Mouse (Mus musculus) lung, adult 18-20 months (tissue): ENCODE data around the gene Orai1.

Experiments
- DNase-seq, 2 experiments: peaks; one replicate each; pipeline ENCODE4 v3.0.0; 2022; ENCODE audit warnings: mixed read lengths in 2 of 2

The Orai1 gene

DNA sequence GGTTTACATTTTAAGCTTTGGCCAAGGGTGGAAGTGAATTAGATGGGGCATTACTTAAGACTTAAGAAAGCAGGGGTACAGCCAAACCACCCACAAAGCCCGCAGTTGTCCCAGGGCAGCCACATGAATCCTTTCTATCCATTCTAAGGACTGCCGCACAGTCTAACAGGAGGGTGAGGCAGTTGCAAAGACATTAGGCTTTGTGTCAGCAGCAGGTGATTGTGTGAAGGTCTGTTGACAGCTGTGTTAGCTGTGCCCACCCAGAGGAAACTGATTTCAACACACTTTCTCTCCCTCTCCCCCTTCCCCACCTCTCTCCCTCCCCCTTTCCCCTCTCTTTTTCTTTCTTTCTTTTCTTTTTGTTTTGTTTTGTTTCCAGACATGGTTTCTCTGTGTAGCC, 53.8 kb downstream of the Orai1 start:
- no peak for DNase-seq

DNA sequence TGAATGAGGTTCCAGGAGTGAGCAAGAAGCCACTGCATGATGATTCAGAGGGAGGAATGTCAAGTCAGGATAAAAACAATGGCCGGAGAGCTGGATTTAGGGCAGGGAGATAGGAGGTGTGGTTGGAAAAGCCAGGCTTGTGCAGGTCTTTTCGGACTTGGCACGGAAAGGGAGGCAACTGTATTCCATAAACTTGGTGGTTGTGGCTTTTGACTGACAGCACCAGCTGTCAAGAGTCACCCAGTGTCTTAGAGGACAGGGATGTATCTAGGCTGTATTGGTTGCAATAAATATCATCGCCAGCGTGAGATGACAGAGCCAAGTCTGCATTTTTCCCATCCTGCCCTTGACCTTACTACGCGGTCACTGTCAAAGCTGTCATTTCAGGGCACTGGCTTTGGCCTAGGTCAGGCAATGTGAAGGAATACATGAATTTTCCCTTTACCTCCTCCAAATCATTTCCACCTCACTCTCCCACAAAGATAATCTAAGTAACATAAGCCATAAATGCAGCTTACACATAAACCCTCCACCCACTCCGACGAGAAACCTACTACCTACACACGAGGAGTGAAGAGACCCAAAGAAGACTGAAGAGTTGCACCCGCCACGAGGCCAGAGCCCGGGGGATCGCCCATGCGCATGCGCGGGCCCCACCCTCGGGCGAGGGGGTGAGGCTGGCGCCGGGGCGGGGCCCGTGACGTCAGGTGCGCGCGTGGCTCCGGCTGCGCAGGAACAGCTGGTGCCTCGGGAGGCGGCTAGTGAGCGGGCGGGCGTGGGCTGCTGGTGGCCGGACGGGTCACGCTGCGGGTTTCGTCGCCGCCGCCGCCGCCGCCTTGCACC, 60.9 kb downstream of the Orai1 start:
- DNase-seq = peak; percentile 92 to 95

GRCm38 (mm10) chr5:123076419-123077281, 61.8 kb downstream of the Orai1 start:
- DNase-seq = no peak

DNA sequence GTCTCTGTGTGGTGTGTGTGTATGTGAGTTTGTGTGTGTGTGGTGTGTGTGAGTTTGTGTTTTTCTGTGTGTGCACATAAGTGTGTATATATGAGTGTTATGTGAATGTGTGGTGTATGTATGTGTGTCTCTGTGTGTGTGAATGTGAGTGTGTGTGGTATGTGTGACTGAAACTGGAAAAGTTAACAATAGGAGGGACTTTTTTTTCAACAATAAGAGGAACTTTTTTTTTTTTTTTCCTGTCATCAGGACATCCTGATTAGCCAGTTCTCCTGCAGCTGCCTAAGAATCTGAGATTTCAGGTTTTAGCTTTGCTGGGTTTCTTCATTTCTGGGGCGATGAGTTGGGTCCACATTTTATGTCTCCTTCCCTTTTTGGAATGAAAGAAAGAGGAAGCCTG, 64.7 kb downstream of the Orai1 start:
- no peak for DNase-seq

- DNase-seq = no peak
These were observed 65.2 kb downstream of the Orai1 start for GRCm38 (mm10) chr5:123080041-123080440.
